Mouse (Mus musculus) right cerebral cortex, postnatal 36 days (tissue): ENCODE data around the gene Acox3.

Source experiments
- DNase-seq, 2 experiments: peaks; one replicate each; pipeline ENCODE4 v3.0.0; 2022; ENCODE audit warnings: low spot score in 2 of 2, mixed read lengths in 1 of 2

Acox3 gene

GRCm38 (mm10) chr5:35582445-35583220 lies at the start of gene Acox3:
Gene Acox3 (plus strand): TSS chr5:35583040.
- DNase-seq = peak; percentile 98

GRCm38 (mm10) chr5:35536271-35536670 lies 46.6 kb upstream of the Acox3 start:
- DNase-seq = no peak

- no peak for DNase-seq
Measured at GRCm38 (mm10) chr5:35537474-35537873, 45.4 kb upstream of the Acox3 start.

- DNase-seq = no peak
Measured at GRCm38 (mm10) chr5:35538022-35538421, 44.8 kb upstream of the Acox3 start.

GRCm38 (mm10) chr5:35539576-35539975 lies 43.3 kb upstream of the Acox3 start:
- DNase-seq = no peak

GRCm38 (mm10) chr5:35540555-35540954 lies 42.3 kb upstream of the Acox3 start:
- no peak for DNase-seq

- DNase-seq = no peak
Measured at GRCm38 (mm10) chr5:35541059-35541790, 41.6 kb upstream of the Acox3 start.

- no peak for DNase-seq
Measured at GRCm38 (mm10) chr5:35546127-35546526, 36.7 kb upstream of the Acox3 start.

- no peak for DNase-seq
Measured at GRCm38 (mm10) chr5:35551855-35552837, 30.7 kb upstream of the Acox3 start.

GRCm38 (mm10) chr5:35552838-35553539 lies 29.9 kb upstream of the Acox3 start:
- DNase-seq = no peak

GRCm38 (mm10) chr5:35556393-35556792 lies 26.4 kb upstream of the Acox3 start:
- DNase-seq = no peak

GRCm38 (mm10) chr5:35557946-35558621 lies 24.8 kb upstream of the Acox3 start:
- DNase-seq = no peak

- no peak for DNase-seq
Measured at GRCm38 (mm10) chr5:35559447-35559846, 23.4 kb upstream of the Acox3 start.

- peak; percentile 62 to 70 for DNase-seq
Measured at GRCm38 (mm10) chr5:35562616-35563015, 20.2 kb upstream of the Acox3 start.

GRCm38 (mm10) chr5:35563449-35563848 lies 19.4 kb upstream of the Acox3 start:
- DNase-seq = peak; percentile 52 to 54

GRCm38 (mm10) chr5:35565217-35565616 lies 17.6 kb upstream of the Acox3 start:
- no peak for DNase-seq

GRCm38 (mm10) chr5:35566632-35567031 lies 16.2 kb upstream of the Acox3 start:
- DNase-seq = peak in 1 of 2 experiments; percentile 24

- DNase-seq = no peak
Measured at GRCm38 (mm10) chr5:35571546-35571945, 11.3 kb upstream of the Acox3 start.

GRCm38 (mm10) chr5:35574653-35575599 lies 7.9 kb upstream of the Acox3 start, which contains the start of gene Trmt44:
Gene Trmt44 (minus strand): TSS chr5:35575070.
- DNase-seq = peak; percentile 91 to 94
